13 mouse cellular contexts compared by ENCODE assay signal in the genomic region with DNA sequence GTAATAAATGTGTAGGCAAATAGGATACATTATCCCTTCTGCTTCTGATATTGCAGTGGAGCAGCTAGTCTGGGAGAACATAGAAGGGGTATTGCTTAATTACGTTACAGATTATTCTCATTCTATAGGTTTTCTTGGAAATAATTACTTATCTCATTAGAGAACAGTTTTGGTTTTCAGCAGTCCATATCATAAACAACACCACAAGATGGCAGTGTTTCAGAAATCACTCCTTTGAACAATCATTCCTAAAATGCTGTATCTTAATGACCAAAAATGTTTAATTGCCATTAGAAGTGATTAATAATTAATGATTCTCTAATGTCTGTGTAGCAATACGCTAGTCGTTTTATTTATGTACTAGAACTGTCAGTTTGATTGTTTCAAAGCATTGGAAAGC.
A peak's percentile ranks its signal among the peaks of the same experiment; 100 is the strongest.
DNase-seq lines count a peak whose midpoint lies in the region; ATAC-seq and TF ChIP-seq lines count a peak whose summit lies in the region.
"Had no signal": no experiment of that assay in that cellular context is flagged by ENCODE, and none has a peak within 500 bp of the region (broad histone marks: within the 10 kb centered on the region; RNA-seq: fewer than 3 reads in every experiment).

No protein-coding gene starts in this region.

- peak; percentile 58 for TF ChIP-seq CTCF in forebrain, postnatal 0 days (IDR thresholded peaks at IDR 0.05; ENCODE audit: low read depth)
- peak; percentile 65 for TF ChIP-seq CTCF in midbrain, postnatal 0 days (IDR thresholded peaks at IDR 0.05)
- TF ChIP-seq CTCF in thymus, adult 2 months (IDR thresholded peaks at IDR 0.05; ENCODE audit: borderline replicate concordance, control insufficient read depth, extremely low read depth, insufficient read depth, low read length, poor library complexity) = no peak

- WGBS in forebrain, postnatal 0 days = 29% methylated on average over 3 of the region's 3 CpGs
- WGBS in forebrain, embryonic 16.5 days = 28% methylated on average over 3 of the region's 3 CpGs
- 42% methylated on average over 3 of the region's 3 CpGs for WGBS in midbrain, postnatal 0 days
- 69% methylated on average over 3 of the region's 3 CpGs for WGBS in thymus, adult 2 months

- H3K9me3 ChIP-seq in forebrain, postnatal 0 days (ENCODE audit: low read length) = no peaks in the 10 kb centered on the region
- no peaks in the 10 kb centered on the region for H3K9me3 ChIP-seq in forebrain, embryonic 16.5 days (ENCODE audit: control insufficient read depth, low read length)
- no peaks in the 10 kb centered on the region for H3K9me3 ChIP-seq in midbrain, postnatal 0 days (ENCODE audit: low read length)
- H3K9me3 ChIP-seq: kidney, embryonic 15.5 days had no signal

- H3K4me3 ChIP-seq in forebrain, postnatal 0 days (ENCODE audit: low read depth, low read length) = no peak overlapping the region
- H3K4me3 ChIP-seq in forebrain, embryonic 16.5 days (replicated peaks; ENCODE audit: low read length) = no peak overlapping the region
- H3K4me3 ChIP-seq in midbrain, postnatal 0 days (ENCODE audit: low read depth, low read length) = no peak overlapping the region
- H3K4me3 ChIP-seq in thymus, adult 2 months (ENCODE audit: control insufficient read depth, insufficient read depth, low read length) = no peak overlapping the region
- H3K4me3 ChIP-seq: kidney, embryonic 15.5 days had no signal

- no peaks in the 10 kb centered on the region for H3K27me3 ChIP-seq in forebrain, postnatal 0 days (ENCODE audit: insufficient read depth, low read length)
- H3K27me3 ChIP-seq in forebrain, embryonic 16.5 days (replicated peaks; ENCODE audit: control insufficient read depth, insufficient read depth, low read length) = no peaks in the 10 kb centered on the region
- H3K27me3 ChIP-seq in midbrain, postnatal 0 days (ENCODE audit: insufficient read depth, low read length) = no peaks in the 10 kb centered on the region
- no peaks in the 10 kb centered on the region for H3K27me3 ChIP-seq in thymus, adult 2 months (ENCODE audit: control insufficient read depth, insufficient read depth, low read length)
- H3K27me3 ChIP-seq: kidney, embryonic 15.5 days had no signal

- no peak for ATAC-seq in forebrain, postnatal 0 days
- ATAC-seq in forebrain, embryonic 16.5 days = no peak
- no peak for ATAC-seq in midbrain, postnatal 0 days (ENCODE audit: low FRiP score)
- ATAC-seq: CD4-positive, CD25-positive, alpha-beta regulatory T cell, adult 4 months had no signal

- intact Hi-C loops in left cerebral cortex, postnatal 25 days (cut with DNase I) = loop anchor here (1.0 to 10.0 kb wide), 2 partner anchors 373 to 695 kb away; no protein-coding TSS in a partner anchor
- intact Hi-C loops in left cerebral cortex, postnatal 10 days (cut with DNase I) = loop anchor here (2.0 kb wide), 1 partner anchor 375 kb away; the partner anchor contains the start of gene Kcnd2

- H3K36me3 ChIP-seq in forebrain, postnatal 0 days (ENCODE audit: insufficient read depth) = no peaks in the 10 kb centered on the region
- no peaks in the 10 kb centered on the region for H3K36me3 ChIP-seq in forebrain, embryonic 16.5 days (ENCODE audit: control insufficient read depth, insufficient read depth)
- no peaks in the 10 kb centered on the region for H3K36me3 ChIP-seq in midbrain, postnatal 0 days (ENCODE audit: insufficient read depth, low read length)
- no peaks in the 10 kb centered on the region for H3K36me3 ChIP-seq in thymus, adult 2 months (ENCODE audit: control insufficient read depth, insufficient read depth, low read length)
- H3K36me3 ChIP-seq: kidney, embryonic 15.5 days had no signal

- H3K27ac ChIP-seq in forebrain, postnatal 0 days (ENCODE audit: low read depth, low read length) = no peak overlapping the region
- no peak overlapping the region for H3K27ac ChIP-seq in forebrain, embryonic 16.5 days (ENCODE audit: low read length)
- no peak overlapping the region for H3K27ac ChIP-seq in midbrain, postnatal 0 days (ENCODE audit: low read depth, low read length)
- no peak overlapping the region for H3K27ac ChIP-seq in thymus, adult 2 months (ENCODE audit: control insufficient read depth, insufficient read depth, low read length)
- H3K27ac ChIP-seq: kidney, embryonic 15.5 days had no signal

- H3K4me1 ChIP-seq in forebrain, postnatal 0 days (ENCODE audit: insufficient read depth) = no peaks in the 10 kb centered on the region
- H3K4me1 ChIP-seq in forebrain, embryonic 16.5 days (replicated peaks; ENCODE audit: control insufficient read depth, insufficient read depth, low read length) = no peaks in the 10 kb centered on the region
- H3K4me1 ChIP-seq in midbrain, postnatal 0 days (ENCODE audit: insufficient read depth, low read length) = no peaks in the 10 kb centered on the region
- no peaks in the 10 kb centered on the region for H3K4me1 ChIP-seq in thymus, adult 2 months (replicated peaks; ENCODE audit: control insufficient read depth, insufficient read depth, low read length)
- H3K4me1 ChIP-seq: kidney, embryonic 15.5 days had no signal

- no peak for TF ChIP-seq POLR2A in thymus, adult 2 months (IDR thresholded peaks at IDR 0.05; ENCODE audit: control insufficient read depth, extremely low read depth, insufficient read depth, low read length, poor library complexity)

- H3K9ac ChIP-seq in forebrain, postnatal 0 days = no peak overlapping the region
- no peak overlapping the region for H3K9ac ChIP-seq in forebrain, embryonic 16.5 days (replicated peaks; ENCODE audit: low read depth, low read length)
- no peak overlapping the region for H3K9ac ChIP-seq in midbrain, postnatal 0 days (replicated peaks; ENCODE audit: low read length, poor library complexity, severe bottlenecking)
- H3K9ac ChIP-seq: kidney, embryonic 15.5 days had no signal

- peak; percentile 26 for DNase-seq in forebrain, postnatal 0 days
- DNase-seq in left cerebral cortex, postnatal 25 days (ENCODE audit: low spot score in 2 of 2) = peak; percentile 2 to 12
- no peak for DNase-seq in left cerebral cortex, postnatal 10 days (ENCODE audit: extremely low spot score in 1 of 2, low spot score in 2 of 2)
- peak; percentile 6 for DNase-seq in Muller cell, postnatal 12 days (ENCODE audit: inconsistent ontology term)
- peak; percentile 54 for DNase-seq in midbrain, postnatal 0 days (ENCODE audit: low spot score)
- DNase-seq in kidney, adult 8-10 months = no peak
- no peak for DNase-seq in thymus, adult 2 months
- DNase-seq: cerebellum, adult 9-11 months; gastrocnemius, postnatal 14 days; lung, adult 18-20 months had no signal

- H3K4me2 ChIP-seq in forebrain, postnatal 0 days (ENCODE audit: low read depth) = no peak overlapping the region
- H3K4me2 ChIP-seq in forebrain, embryonic 16.5 days (ENCODE audit: low read length) = no peak overlapping the region
- no peak overlapping the region for H3K4me2 ChIP-seq in midbrain, postnatal 0 days (ENCODE audit: low read depth, low read length, poor library complexity, severe bottlenecking)
- H3K4me2 ChIP-seq: kidney, embryonic 15.5 days had no signal

Comparison
In these comparisons a context has a peak if more than half of its experiments do, and no peak if none do; other contexts are left out.
1. DNase-seq: peak in forebrain, postnatal 0 days (single experiment), left cerebral cortex, postnatal 25 days (2 of 2), Muller cell, postnatal 12 days (single experiment) and midbrain, postnatal 0 days (single experiment); none in left cerebral cortex, postnatal 10 days (0 of 2), kidney, adult 8-10 months (0 of 2) and thymus, adult 2 months (single experiment).